Mouse (Mus musculus): ENCODE measurements around the gene Napa. TPM values are rescaled to one million over a fixed set of nuclear protein-coding genes. Genes with fewer than 3 reads are reported as not detected.

Gene Napa
- polyA plus RNA-seq, 1 experiment from 2014 or later, result 178 TPM

- Histone ChIP-seq H3K36me3 (ENCODE audit: insufficient read depth, low read length) (peaks cover 28% of the 10 kb centered on the region), H3K27ac (no peak overlapping the region), H3K27me3 (ENCODE audit: insufficient read depth, low read length) (no peaks in the 10 kb centered on the region), H3K4me3 (replicated peaks; ENCODE audit: low read depth, low read length) (no peak overlapping the region), H3K4me2 (ENCODE audit: low read length) (no peak overlapping the region), H3K4me1 (replicated peaks; ENCODE audit: insufficient read depth, low read length) (peaks cover 9% of the 10 kb centered on the region), H3K9me3 (replicated peaks; ENCODE audit: low read length) (no peaks in the 10 kb centered on the region), H3K9ac (ENCODE audit: low read depth, low read length) (no peak overlapping the region)
- no peak for TF ChIP-seq CTCF (IDR thresholded peaks at IDR 0.05; ENCODE audit: low read depth)
- WGBS, result 82% methylated on average over 5 of the region's 5 CpGs
- ATAC-seq (replicated peaks; ENCODE audit: low FRiP score, low read depth), result no peak
- no peak for DNase-seq (ENCODE audit: low spot score)
Observed at GRCm38 (mm10) chr7:16102686-16103226, 4.5 kb downstream of the Napa start.

- DNase-seq (ENCODE audit: low spot score), result no peak
Observed at GRCm38 (mm10) chr7:16103760-16104159, 5.5 kb downstream of the Napa start.

DNA sequence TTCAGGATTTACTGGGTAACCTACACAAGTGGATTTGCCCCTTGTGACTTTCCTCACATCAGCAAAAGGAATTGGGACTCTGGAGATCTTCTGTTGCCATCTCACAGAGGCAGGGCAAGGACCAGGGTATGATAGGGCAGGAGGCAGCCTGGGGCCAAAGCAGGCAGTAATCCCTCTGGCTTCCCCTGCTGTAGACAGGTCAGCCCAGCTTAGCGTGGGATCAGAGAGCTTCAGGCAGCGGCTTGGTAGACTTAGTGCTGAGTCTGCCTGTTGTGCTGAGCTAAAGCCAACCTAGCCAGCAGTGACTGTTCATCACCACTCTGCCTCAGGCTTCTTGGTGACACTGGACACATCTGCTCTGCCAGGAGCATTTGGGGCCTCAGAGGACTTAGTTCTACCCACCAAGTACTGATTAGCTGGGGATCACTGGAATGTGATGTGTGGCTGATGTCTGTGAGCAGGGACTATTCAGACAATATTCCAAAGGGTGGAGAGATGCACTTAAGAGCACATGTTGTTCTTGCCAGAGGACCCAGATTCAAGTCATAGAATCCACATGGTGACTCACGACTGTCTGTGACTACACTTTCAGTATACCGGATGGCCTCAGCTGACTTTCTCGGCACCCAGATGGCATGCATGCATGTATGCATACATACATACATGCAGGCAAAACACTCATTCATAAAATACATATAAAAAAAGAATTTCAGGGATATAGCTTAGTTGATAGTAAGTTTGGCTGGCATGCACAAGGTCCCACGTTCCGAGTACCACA lies 6.5 kb downstream of the Napa start:
- Histone ChIP-seq H3K4me1 (replicated peaks; ENCODE audit: insufficient read depth, low read length) (peaks cover 3% of the 10 kb centered on the region; the same call in 1 of the 2 replicates), H3K27me3 (ENCODE audit: insufficient read depth, low read length) (no peaks in the 10 kb centered on the region), H3K9me3 (replicated peaks; ENCODE audit: low read length) (no peaks in the 10 kb centered on the region), H3K9ac (ENCODE audit: low read depth, low read length) (no peak overlapping the region), H3K27ac (no peak overlapping the region), H3K4me2 (ENCODE audit: low read length) (no peak overlapping the region), H3K4me3 (replicated peaks; ENCODE audit: low read depth, low read length) (no peak overlapping the region), H3K36me3 (ENCODE audit: insufficient read depth, low read length) (peaks cover 45% of the 10 kb centered on the region)
- ATAC-seq (replicated peaks; ENCODE audit: low FRiP score, low read depth) (no peak), DNase-seq (ENCODE audit: low spot score) (no peak)
- TF ChIP-seq CTCF (IDR thresholded peaks at IDR 0.05; ENCODE audit: low read depth), result no peak
- 88% methylated on average over 7 of the region's 7 CpGs for WGBS

More at GRCm38 (mm10) chr7:16103760-16104159, 5.5 kb downstream of the Napa start:
- WGBS, result 67% methylated on average over 6 of the region's 6 CpGs
- no peak overlapping the region for H3K4me2 ChIP-seq (ENCODE audit: low read length)
- H3K36me3 ChIP-seq (ENCODE audit: insufficient read depth, low read length), result peaks cover 35% of the 10 kb centered on the region
- H3K4me1 ChIP-seq (replicated peaks; ENCODE audit: insufficient read depth, low read length), result peaks cover 9% of the 10 kb centered on the region
- no peak overlapping the region for H3K27ac ChIP-seq
- no peaks in the 10 kb centered on the region for H3K27me3 ChIP-seq (ENCODE audit: insufficient read depth, low read length)
- no peak for ATAC-seq (replicated peaks; ENCODE audit: low FRiP score, low read depth)
- no peak overlapping the region for H3K9ac ChIP-seq (ENCODE audit: low read depth, low read length)
- TF ChIP-seq CTCF (IDR thresholded peaks at IDR 0.05; ENCODE audit: low read depth), result no peak
- no peak overlapping the region for H3K4me3 ChIP-seq (replicated peaks; ENCODE audit: low read depth, low read length)
- H3K9me3 ChIP-seq (replicated peaks; ENCODE audit: low read length), result no peaks in the 10 kb centered on the region

GRCm38 (mm10) chr7:16108886-16109542 lies 10.8 kb downstream of the Napa start:
- Histone ChIP-seq H3K9me3 (replicated peaks; ENCODE audit: low read length) (no peaks in the 10 kb centered on the region), H3K4me3 (replicated peaks; ENCODE audit: low read depth, low read length) (no peak overlapping the region), H3K27ac (no peak overlapping the region), H3K27me3 (ENCODE audit: insufficient read depth, low read length) (no peaks in the 10 kb centered on the region), H3K36me3 (ENCODE audit: insufficient read depth, low read length) (peaks cover 67% of the 10 kb centered on the region), H3K9ac (ENCODE audit: low read depth, low read length) (no peak overlapping the region), H3K4me2 (ENCODE audit: low read length) (no peak overlapping the region), H3K4me1 (replicated peaks; ENCODE audit: insufficient read depth, low read length) (no peaks in the 10 kb centered on the region)
- 91% methylated on average over 9 of the region's 9 CpGs for WGBS
- no peak for TF ChIP-seq CTCF (IDR thresholded peaks at IDR 0.05; ENCODE audit: low read depth)
- DNase-seq (ENCODE audit: low spot score), result no peak
- no peak for ATAC-seq (replicated peaks; ENCODE audit: low FRiP score, low read depth)

DNA sequence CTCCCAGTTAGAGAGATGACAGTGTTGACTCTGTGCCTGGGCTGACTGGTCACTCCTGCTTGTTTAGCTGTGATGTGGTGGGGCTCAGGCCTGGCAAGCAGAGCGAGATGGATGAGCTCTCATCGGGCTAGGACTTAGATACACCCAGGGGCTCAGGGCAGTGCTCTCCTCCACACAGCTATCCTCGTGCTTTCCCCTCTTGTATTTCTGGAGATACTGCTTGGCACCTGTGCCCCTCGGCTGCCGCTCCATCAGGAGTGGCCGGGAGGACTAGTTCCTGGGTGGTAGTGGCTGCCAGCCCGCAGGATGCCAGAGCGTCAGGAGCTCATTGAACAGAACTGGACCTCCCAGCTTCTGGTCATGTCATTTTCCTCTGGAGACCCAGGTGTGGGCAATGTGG lies 11.9 kb downstream of the Napa start:
- Histone ChIP-seq H3K27ac (no peak overlapping the region), H3K9ac (ENCODE audit: low read depth, low read length) (no peak overlapping the region), H3K4me1 (replicated peaks; ENCODE audit: insufficient read depth, low read length) (no peaks in the 10 kb centered on the region), H3K4me2 (ENCODE audit: low read length) (no peak overlapping the region), H3K27me3 (ENCODE audit: insufficient read depth, low read length) (no peaks in the 10 kb centered on the region), H3K36me3 (ENCODE audit: insufficient read depth, low read length) (peaks cover 76% of the 10 kb centered on the region), H3K9me3 (replicated peaks; ENCODE audit: low read length) (no peaks in the 10 kb centered on the region), H3K4me3 (replicated peaks; ENCODE audit: low read depth, low read length) (no peak overlapping the region)
- WGBS, result 93% methylated on average over 8 of the region's 8 CpGs
- ATAC-seq (replicated peaks; ENCODE audit: low FRiP score, low read depth) (no peak), DNase-seq (ENCODE audit: low spot score) (no peak)
- no peak for TF ChIP-seq CTCF (IDR thresholded peaks at IDR 0.05; ENCODE audit: low read depth)

GRCm38 (mm10) chr7:16111284-16112090 lies 13.2 kb downstream of the Napa start:
- DNase-seq (ENCODE audit: low spot score) (no peak), ATAC-seq (replicated peaks; ENCODE audit: low FRiP score, low read depth) (no peak)
- Histone ChIP-seq H3K9me3 (replicated peaks; ENCODE audit: low read length) (no peaks in the 10 kb centered on the region), H3K4me2 (ENCODE audit: low read length) (no peak overlapping the region), H3K36me3 (ENCODE audit: insufficient read depth, low read length) (peaks cover 82% of the 10 kb centered on the region), H3K9ac (ENCODE audit: low read depth, low read length) (no peak overlapping the region), H3K4me1 (replicated peaks; ENCODE audit: insufficient read depth, low read length) (no peaks in the 10 kb centered on the region), H3K27me3 (ENCODE audit: insufficient read depth, low read length) (no peaks in the 10 kb centered on the region), H3K27ac (no peak overlapping the region), H3K4me3 (replicated peaks; ENCODE audit: low read depth, low read length) (no peak overlapping the region)
- no peak for TF ChIP-seq CTCF (IDR thresholded peaks at IDR 0.05; ENCODE audit: low read depth)
- WGBS, result 92% methylated on average over 7 of the region's 7 CpGs

All from kidney, postnatal 0 days (tissue).